Comparison of ENCODE assay signal across 10 mouse cellular contexts in the genomic region with DNA sequence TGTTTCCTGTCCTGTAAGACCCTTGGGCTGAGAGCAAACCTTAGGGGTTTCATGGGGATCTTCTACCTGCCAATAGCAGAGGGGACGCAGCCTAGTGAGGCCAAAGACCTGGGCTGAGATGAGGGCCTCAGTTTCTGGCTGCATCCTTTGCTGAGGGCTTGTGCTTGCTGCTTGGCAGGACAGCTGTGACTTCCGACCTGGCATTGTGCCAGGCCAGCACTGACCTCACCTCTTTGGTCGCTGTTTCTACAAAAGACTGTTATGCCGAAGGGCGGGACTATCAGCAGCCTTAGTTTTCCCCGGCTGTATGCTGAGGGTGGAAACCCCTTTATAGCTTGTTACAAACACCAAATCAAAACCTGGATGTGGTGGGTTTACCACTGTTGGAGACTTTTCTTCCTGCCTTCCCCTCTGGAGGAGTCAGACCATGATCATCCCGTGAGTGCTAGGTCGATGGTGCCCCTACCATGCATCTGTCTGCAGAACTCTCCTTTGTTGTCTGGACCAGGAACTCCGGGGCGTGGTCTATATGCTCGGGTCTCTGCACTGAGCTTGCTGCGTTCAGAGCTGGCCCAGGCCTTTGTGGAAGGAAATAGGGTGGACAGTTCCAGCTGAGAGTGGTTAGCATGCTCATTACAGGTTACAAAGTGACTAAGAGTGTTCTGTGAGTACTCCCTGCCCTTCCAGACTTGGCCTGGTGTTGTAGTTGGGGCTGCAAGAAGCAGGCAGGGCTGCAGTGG. TPM values are rescaled to one million over a fixed set of nuclear protein-coding genes. Genes with fewer than 3 reads are reported as not detected.
A peak's percentile ranks its signal among the peaks of the same experiment; 100 is the strongest.
DNase-seq lines count a peak whose midpoint lies in the region.
"Had no signal": no experiment of that assay in that cellular context is flagged by ENCODE, and none has a peak within 500 bp of the region (broad histone marks: within the 10 kb centered on the region; RNA-seq: fewer than 3 reads in every experiment).

No protein-coding gene starts in this region.

- peak; percentile 35 to 46 for DNase-seq in adrenal gland, postnatal 36 days
- no peak for DNase-seq in adrenal gland, adult 8-10 months
- DNase-seq in layer of hippocampus, adult 11-12 months (ENCODE audit: low spot score), result peak; percentile 34
- no peak for DNase-seq in layer of hippocampus, postnatal 25 days (ENCODE audit: extremely low spot score in 1 of 2, low spot score in 1 of 2)
- peak; percentile 54 to 64 for DNase-seq in heart, postnatal 10 days
- peak; percentile 35 for DNase-seq in lung, postnatal 36 days
- no peak for DNase-seq in urinary bladder, postnatal 10 days (ENCODE audit: low spot score)
- no peak for DNase-seq in frontal cortex, adult 2 months (ENCODE audit: extremely low spot score in 1 of 2, low spot score in 1 of 2)
- DNase-seq: B cell, adult 2 months; cerebellum, postnatal 10 days had no signal

- intact Hi-C loops in heart, postnatal 10 days (cut with DNase I), result no loop called here

RNA-seq across cellular contexts. Expression of a gene that starts 15.5 kb away (rescaled TPM):
- 10 to 100 TPM; 36.8 to 47.6 TPM for total RNA-seq in adrenal gland, postnatal 36 days (2021)
- total RNA-seq in adrenal gland, adult 8-10 months (2022), result 10 to 100 TPM; 24.9 to 34.2 (median 29.2) TPM
- 10 to 100 TPM; 11.3 to 13.5 TPM for total RNA-seq in layer of hippocampus, postnatal 25 days (2021)
- 10 to 100 TPM; 76.2 to 79.6 TPM for total RNA-seq in heart, postnatal 10 days (2021)
- 10.6 and 11.9 TPM in 2 replicates for polyA plus RNA-seq in frontal cortex, adult 2 months (2012; rRNA removed)

Comparison
In these comparisons a context has a peak if more than half of its experiments do, and no peak if none do; other contexts are left out.
1. DNase-seq: peak in adrenal gland, postnatal 36 days (2 of 2), layer of hippocampus, adult 11-12 months (single experiment), heart, postnatal 10 days (2 of 2) and lung, postnatal 36 days (single experiment); none in adrenal gland, adult 8-10 months (single experiment), layer of hippocampus, postnatal 25 days (0 of 2), urinary bladder, postnatal 10 days (single experiment) and frontal cortex, adult 2 months (0 of 2).